Mouse (Mus musculus): ENCODE measurements at regions not wholly inside any gene's neighbourhood (a gene's known extent, or its start where the extent isn't known, plus 50 kb on each side); places are given as distances from the start of the nearest gene placed in this dataset.

DNA sequence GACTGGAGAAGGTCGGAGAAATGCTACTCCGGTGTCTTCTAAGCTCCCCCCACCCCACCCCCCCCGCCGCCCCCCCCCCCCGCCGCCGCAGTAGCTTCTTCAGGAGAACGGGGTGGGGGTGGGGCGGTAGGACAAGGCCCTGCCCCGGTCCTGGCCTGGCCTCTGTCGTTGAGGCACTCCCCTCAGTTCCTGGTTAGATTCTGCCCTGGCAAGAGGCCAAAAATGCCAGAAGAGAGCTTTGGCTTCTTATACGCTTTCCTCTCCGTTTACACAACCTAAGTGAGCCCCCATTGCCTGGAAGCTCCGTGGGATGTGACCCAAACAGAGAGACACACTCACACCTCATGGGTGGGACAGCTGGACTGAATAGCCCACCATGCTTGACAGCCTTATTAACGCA lies 338.9 kb downstream of the H2al1j start:
- H3K4me2 ChIP-seq: no peak overlapping the region
- WGBS: 19% methylated on average over 9 of the region's 15 CpGs
- peaks cover 30% of the 10 kb centered on the region for H3K27me3 ChIP-seq

GRCm38 (mm10) chrX:11671805-11672204 lies 344.2 kb downstream of the H2al1j start:
- H3K4me3 ChIP-seq (replicated peaks): no peak overlapping the region
- WGBS: 72% methylated on average over 8 of the region's 8 CpGs
- H3K9ac ChIP-seq: no peak overlapping the region
- peaks cover 10% of the 10 kb centered on the region for H3K27me3 ChIP-seq
- no peaks in the 10 kb centered on the region for H3K4me1 ChIP-seq
- H3K4me2 ChIP-seq: no peak overlapping the region
- no peak overlapping the region for H3K27ac ChIP-seq
- H3K36me3 ChIP-seq (replicated peaks): no peaks in the 10 kb centered on the region
- H3K9me3 ChIP-seq: no peaks in the 10 kb centered on the region
- no peak for ATAC-seq (ENCODE audit: low FRiP score)

More for the DNA sequence above, 338.9 kb downstream of the H2al1j start:
- no peak overlapping the region for H3K4me3 ChIP-seq (replicated peaks)
- H3K9me3 ChIP-seq: no peaks in the 10 kb centered on the region
- ATAC-seq (ENCODE audit: low FRiP score): no peak
- H3K4me1 ChIP-seq: peaks cover 23% of the 10 kb centered on the region
- no peaks in the 10 kb centered on the region for H3K36me3 ChIP-seq (replicated peaks)
- H3K9ac ChIP-seq: no peak overlapping the region
- no peak overlapping the region for H3K27ac ChIP-seq

DNA sequence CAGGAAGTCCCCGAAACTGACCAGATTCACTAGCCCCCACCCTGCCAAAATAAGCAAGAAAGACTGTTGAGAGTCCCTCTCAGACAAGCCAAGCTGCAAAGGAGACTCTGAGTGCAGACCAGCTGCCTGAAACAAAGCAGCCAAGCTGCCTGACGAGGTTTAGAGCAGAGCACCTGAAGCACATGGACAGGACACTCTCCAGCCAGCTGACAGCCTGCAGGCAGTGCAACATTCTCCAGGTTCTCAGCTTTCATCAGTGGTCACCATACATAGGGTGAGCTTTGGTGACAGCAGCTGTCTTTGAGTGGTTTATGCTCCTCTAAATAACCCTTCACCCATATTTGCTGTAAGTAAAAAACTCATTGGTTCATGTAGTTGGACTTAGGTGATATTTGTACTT lies 350.5 kb downstream of the H2al1j start:
- H3K27me3 ChIP-seq: peaks cover 14% of the 10 kb centered on the region; the same call in 1 of the 2 replicates

DNA sequence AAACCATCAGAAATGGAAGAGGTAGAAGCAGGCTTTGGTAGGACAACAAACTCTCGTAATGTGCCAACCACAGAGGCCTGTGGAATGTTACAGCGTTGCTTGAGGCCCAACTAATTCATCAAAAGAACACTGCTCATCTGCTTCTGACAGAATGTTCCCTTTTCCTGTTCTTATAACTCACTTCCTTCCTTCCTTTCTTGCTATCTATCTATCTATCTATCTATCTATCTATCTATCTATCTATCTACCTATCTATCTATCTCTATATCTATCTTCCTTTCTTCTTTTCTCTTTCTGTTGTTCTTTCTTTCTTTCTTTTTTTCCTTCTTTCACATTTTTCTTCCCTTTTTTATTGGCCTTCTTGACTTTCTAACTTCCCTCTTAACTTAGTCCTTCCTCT lies 353.7 kb downstream of the H2al1j start:
- H3K36me3 ChIP-seq (replicated peaks): no peaks in the 10 kb centered on the region
- H3K9me3 ChIP-seq: no peaks in the 10 kb centered on the region
- no peak for ATAC-seq (ENCODE audit: low FRiP score)
- H3K27me3 ChIP-seq: peaks cover 14% of the 10 kb centered on the region; the same call in 1 of the 2 replicates
- H3K4me2 ChIP-seq: no peak overlapping the region
- no peak overlapping the region for H3K9ac ChIP-seq
- H3K4me3 ChIP-seq (replicated peaks): no peak overlapping the region
- H3K27ac ChIP-seq: no peak overlapping the region
- H3K4me1 ChIP-seq: no peaks in the 10 kb centered on the region
- WGBS: 82% methylated on average over 2 of the region's 2 CpGs

More for the DNA sequence above, 350.5 kb downstream of the H2al1j start:
- WGBS: 75% methylated on average over 2 of the region's 2 CpGs
- Histone ChIP-seq H3K9me3 (no peaks in the 10 kb centered on the region), H3K4me2 (no peak overlapping the region), H3K36me3 (replicated peaks) (no peaks in the 10 kb centered on the region), H3K4me1 (no peaks in the 10 kb centered on the region), H3K4me3 (replicated peaks) (no peak overlapping the region), H3K27ac (no peak overlapping the region), H3K9ac (no peak overlapping the region)
- no peak for ATAC-seq (ENCODE audit: low FRiP score)

DNA sequence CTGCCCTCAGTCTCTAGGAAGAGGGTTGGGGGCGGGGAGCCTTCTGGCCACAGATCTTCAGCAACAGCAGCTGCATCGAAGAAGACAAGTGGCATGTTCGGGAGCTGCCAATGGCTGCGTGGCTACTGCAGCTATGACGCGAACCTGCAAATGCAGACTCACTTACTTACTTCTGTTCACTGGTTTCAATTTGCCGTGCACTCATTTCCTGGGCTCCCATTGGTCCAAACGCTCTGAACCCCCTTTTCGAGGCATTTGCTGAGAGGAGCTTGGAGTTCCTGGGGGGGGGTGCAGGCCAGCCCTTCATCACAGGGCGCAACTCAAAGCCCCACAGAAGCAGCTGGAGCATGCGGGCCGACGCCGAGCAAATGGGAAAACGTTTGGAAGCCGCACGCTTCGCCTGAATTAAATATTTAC lies 362.4 kb downstream of the H2al1j start:
- H3K9ac ChIP-seq: no peak overlapping the region
- no peaks in the 10 kb centered on the region for H3K9me3 ChIP-seq
- H3K4me2 ChIP-seq: no peak overlapping the region
- no peak overlapping the region for H3K4me3 ChIP-seq (replicated peaks)
- peak; percentile 53; the same call in 1 of the 2 replicates for ATAC-seq (ENCODE audit: low FRiP score)
- H3K27me3 ChIP-seq: peaks cover 10% of the 10 kb centered on the region; the same call in 1 of the 2 replicates
- H3K36me3 ChIP-seq (replicated peaks): no peaks in the 10 kb centered on the region
- H3K27ac ChIP-seq: no peak overlapping the region
- peaks cover 10% of the 10 kb centered on the region; the same call in 1 of the 2 replicates for H3K4me1 ChIP-seq
- 51% methylated on average over 18 of the region's 18 CpGs for WGBS

DNA sequence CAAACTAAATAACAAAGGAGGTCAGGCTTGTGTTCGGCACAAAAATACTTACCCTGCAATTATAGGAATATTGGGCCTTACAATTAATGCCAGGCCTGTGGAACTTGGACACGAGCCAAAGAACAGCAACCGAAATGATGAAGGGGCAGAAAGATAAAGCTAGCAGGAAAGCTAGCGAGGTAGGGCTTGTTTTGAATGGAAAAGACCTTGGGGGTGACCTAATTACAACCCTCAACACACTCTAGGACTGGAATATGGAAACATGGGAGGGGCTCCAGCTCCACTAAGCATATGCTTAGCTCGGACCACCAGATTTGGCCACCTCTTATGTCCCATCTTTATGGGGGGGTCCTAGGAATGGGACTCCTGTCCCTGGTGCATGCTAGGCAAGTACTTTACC lies 362.8 kb downstream of the H2al1j start:
- no peak overlapping the region for H3K27ac ChIP-seq
- H3K36me3 ChIP-seq (replicated peaks): no peaks in the 10 kb centered on the region
- H3K27me3 ChIP-seq: peaks cover 10% of the 10 kb centered on the region; the same call in 1 of the 2 replicates
- no peaks in the 10 kb centered on the region for H3K9me3 ChIP-seq
- 38% methylated on average over 5 of the region's 5 CpGs for WGBS
- H3K4me3 ChIP-seq (replicated peaks): no peak overlapping the region
- peak; percentile 46; the same call in 1 of the 2 replicates for ATAC-seq (ENCODE audit: low FRiP score)
- H3K4me2 ChIP-seq: no peak overlapping the region
- peaks cover 10% of the 10 kb centered on the region; the same call in 1 of the 2 replicates for H3K4me1 ChIP-seq
- H3K9ac ChIP-seq: no peak overlapping the region

- peaks cover 10% of the 10 kb centered on the region; the same call in 1 of the 2 replicates for H3K27me3 ChIP-seq
- WGBS: 48% methylated on average over 4 of the region's 4 CpGs
Measured at GRCm38 (mm10) chrX:11691019-11691418, 363.4 kb downstream of the H2al1j start.

DNA sequence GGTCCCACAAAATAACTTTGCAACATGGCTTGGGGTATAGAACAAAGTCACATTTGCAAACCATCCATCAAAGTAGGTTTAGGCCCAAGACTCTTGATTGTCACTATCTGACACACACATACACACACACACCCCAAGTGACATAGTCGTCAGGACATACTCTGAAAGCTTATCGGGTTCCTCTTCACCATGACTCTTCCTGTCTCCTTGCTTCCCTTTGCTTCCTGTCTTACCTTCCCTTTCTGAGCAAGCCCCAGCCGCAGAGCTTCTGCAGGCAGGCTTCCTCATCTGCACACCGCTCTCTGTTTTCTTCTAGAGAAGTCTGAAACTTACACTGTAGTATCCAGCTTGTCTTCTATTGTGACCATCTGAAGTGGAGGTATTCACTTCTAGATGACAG lies 368.9 kb downstream of the H2al1j start:
- H3K4me2 ChIP-seq: no peak overlapping the region
- no peak for ATAC-seq (ENCODE audit: low FRiP score)
- WGBS: 92% methylated on average over 4 of the region's 4 CpGs
- H3K36me3 ChIP-seq (replicated peaks): no peaks in the 10 kb centered on the region
- no peaks in the 10 kb centered on the region for H3K9me3 ChIP-seq
- no peak overlapping the region for H3K27ac ChIP-seq
- no peak overlapping the region for H3K9ac ChIP-seq
- peaks cover 18% of the 10 kb centered on the region for H3K27me3 ChIP-seq
- H3K4me1 ChIP-seq: no peaks in the 10 kb centered on the region
- no peak overlapping the region for H3K4me3 ChIP-seq (replicated peaks)

More at GRCm38 (mm10) chrX:11691019-11691418, 363.4 kb downstream of the H2al1j start:
- H3K4me1 ChIP-seq: peaks cover 10% of the 10 kb centered on the region; the same call in 1 of the 2 replicates
- H3K4me2 ChIP-seq: no peak overlapping the region
- H3K36me3 ChIP-seq (replicated peaks): no peaks in the 10 kb centered on the region
- H3K9me3 ChIP-seq: no peaks in the 10 kb centered on the region
- no peak for ATAC-seq (ENCODE audit: low FRiP score)
- H3K9ac ChIP-seq: no peak overlapping the region
- no peak overlapping the region for H3K4me3 ChIP-seq (replicated peaks)
- no peak overlapping the region for H3K27ac ChIP-seq

DNA sequence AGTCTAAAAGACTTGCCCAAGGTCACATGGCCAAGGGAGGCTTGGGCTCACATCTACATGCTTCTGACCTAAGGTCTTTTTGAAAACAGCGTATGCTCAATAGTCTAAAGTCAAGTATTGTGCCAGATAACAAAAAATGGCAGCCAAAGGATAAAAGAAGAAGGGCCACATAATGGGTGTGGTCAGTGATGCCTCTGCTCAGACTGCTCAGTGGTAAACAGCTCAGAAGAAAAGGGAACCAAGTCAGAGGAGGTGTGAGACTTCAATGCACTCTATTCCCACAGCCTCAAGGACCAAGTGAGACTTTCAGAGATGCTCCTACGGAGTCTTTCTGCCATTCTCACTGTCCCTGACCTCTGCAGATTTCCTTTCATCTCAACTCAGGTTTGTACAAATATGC lies 373.5 kb downstream of the H2al1j start:
- Histone ChIP-seq H3K36me3 (replicated peaks) (no peaks in the 10 kb centered on the region), H3K9ac (no peak overlapping the region), H3K4me1 (no peaks in the 10 kb centered on the region), H3K27me3 (peaks cover 14% of the 10 kb centered on the region), H3K4me3 (replicated peaks) (no peak overlapping the region), H3K4me2 (no peak overlapping the region), H3K27ac (no peak overlapping the region), H3K9me3 (no peaks in the 10 kb centered on the region)
- ATAC-seq (ENCODE audit: low FRiP score): no peak
- 84% methylated on average over 2 of the region's 2 CpGs for WGBS

DNA sequence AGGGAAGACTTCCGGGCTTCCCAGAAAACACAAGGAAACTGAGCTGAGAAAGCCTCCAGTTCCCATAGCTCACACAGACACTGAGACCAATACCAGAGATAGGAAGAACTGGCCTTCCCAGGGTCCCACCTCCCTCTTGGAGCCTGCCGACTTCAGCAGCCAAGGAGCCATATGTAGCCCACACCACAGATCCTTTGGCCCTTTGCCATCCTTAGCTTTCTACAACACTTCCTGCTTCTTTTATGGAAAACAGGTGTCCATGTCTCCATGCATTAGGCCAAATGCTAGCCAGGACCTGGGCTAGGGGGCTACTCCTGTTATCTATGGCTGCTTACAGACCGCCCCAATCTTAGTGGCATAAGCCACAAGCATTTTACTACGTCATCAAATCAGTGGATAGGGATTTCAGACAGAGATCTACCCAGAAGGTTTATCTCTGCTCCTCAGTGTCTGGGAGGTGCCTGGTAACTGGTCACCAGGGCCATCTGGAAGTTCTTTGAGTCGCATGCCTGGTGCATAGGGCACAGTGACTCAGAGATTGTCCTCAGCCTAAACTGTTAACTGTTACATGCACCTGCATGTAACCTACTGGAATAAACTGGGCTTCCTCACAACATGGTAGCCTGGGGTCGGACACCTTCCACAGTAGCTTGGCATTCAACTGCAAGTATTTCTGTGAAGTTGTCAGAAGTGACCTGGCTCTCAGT lies 378.4 kb downstream of the H2al1j start:
- Histone ChIP-seq H3K36me3 (replicated peaks) (no peaks in the 10 kb centered on the region), H3K4me2 (no peak overlapping the region), H3K27me3 (peaks cover 32% of the 10 kb centered on the region), H3K9me3 (no peaks in the 10 kb centered on the region), H3K27ac (no peak overlapping the region), H3K9ac (no peak overlapping the region), H3K4me3 (replicated peaks) (no peak overlapping the region), H3K4me1 (0 out of 2 replicates have a peak, but pooled peaks cover 3% of the 10 kb centered on the region)
- 89% methylated on average over 6 of the region's 6 CpGs for WGBS
- ATAC-seq (ENCODE audit: low FRiP score): no peak

GRCm38 (mm10) chrX:11707330-11707729 lies 379.7 kb downstream of the H2al1j start:
- H3K4me1 ChIP-seq: 0 out of 2 replicates have a peak, but pooled peaks cover 3% of the 10 kb centered on the region
- H3K27me3 ChIP-seq: peaks cover 32% of the 10 kb centered on the region
- H3K27ac ChIP-seq: no peak overlapping the region
- H3K9me3 ChIP-seq: no peaks in the 10 kb centered on the region
- H3K4me3 ChIP-seq (replicated peaks): no peak overlapping the region
- no peaks in the 10 kb centered on the region for H3K36me3 ChIP-seq (replicated peaks)
- H3K9ac ChIP-seq: no peak overlapping the region
- WGBS: 65% methylated on average over 6 of the region's 6 CpGs
- ATAC-seq (ENCODE audit: low FRiP score): no peak
- H3K4me2 ChIP-seq: no peak overlapping the region

DNA sequence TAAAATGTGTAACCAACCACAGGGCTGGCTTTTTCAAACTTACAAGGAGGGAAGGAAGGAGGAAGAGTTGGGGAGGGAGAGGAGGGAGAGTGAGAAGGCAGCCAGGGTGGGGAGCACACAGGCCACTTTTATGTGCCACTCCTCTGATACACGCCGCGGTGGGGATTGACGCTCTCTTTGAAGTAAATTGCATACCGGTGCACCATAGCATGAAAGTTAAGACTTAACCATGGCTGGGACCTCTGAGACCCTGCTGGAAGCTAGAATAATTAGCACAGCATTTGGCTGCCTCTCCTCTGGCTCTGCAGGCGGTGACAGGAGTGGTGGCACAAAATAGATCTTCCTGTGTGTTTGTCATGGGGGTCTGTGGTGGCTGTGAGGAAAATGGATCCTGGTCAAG lies 380.7 kb downstream of the H2al1j start:
- Histone ChIP-seq H3K27me3 (peaks cover 32% of the 10 kb centered on the region), H3K9ac (no peak overlapping the region)

DNA sequence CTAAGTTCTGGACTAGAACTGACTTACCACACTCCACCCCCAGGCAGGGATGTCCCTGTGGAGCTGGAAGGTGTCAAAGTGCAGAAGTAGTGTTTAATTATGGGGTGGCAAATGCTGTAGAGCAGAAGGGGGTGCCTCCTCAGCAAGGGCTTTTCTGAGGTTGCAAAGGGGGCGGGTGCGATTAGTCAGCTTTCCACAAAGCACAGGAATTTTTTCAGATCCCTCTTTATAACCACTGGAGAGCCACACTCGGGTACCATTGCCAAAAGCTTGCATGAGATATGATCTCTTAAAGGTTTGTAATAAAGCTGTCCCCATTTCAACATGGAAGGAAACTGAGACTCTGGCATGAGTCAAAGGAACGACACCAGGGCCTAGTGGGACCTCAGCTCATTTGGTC lies 381.7 kb downstream of the H2al1j start:
- Histone ChIP-seq H3K4me2 (no peak overlapping the region), H3K27ac (no peak overlapping the region), H3K9me3 (no peaks in the 10 kb centered on the region), H3K36me3 (replicated peaks) (no peaks in the 10 kb centered on the region), H3K4me1 (0 out of 2 replicates have a peak, but pooled peaks cover 3% of the 10 kb centered on the region), H3K9ac (no peak overlapping the region), H3K27me3 (peaks cover 32% of the 10 kb centered on the region), H3K4me3 (replicated peaks) (no peak overlapping the region)
- WGBS: 76% methylated on average over 4 of the region's 4 CpGs
- ATAC-seq (ENCODE audit: low FRiP score): no peak

More for the DNA sequence above, 380.7 kb downstream of the H2al1j start:
- Histone ChIP-seq H3K4me3 (replicated peaks) (no peak overlapping the region), H3K36me3 (replicated peaks) (no peaks in the 10 kb centered on the region), H3K4me1 (0 out of 2 replicates have a peak, but pooled peaks cover 3% of the 10 kb centered on the region), H3K27ac (no peak overlapping the region), H3K9me3 (no peaks in the 10 kb centered on the region), H3K4me2 (no peak overlapping the region)
- WGBS: 29% methylated on average over 6 of the region's 6 CpGs
- ATAC-seq (ENCODE audit: low FRiP score): no peak

Measured in forebrain, embryonic 12.5 days (tissue).